Mouse (Mus musculus): ENCODE measurements at regions not wholly inside any gene's neighbourhood (a gene's known extent, or its start where the extent isn't known, plus 50 kb on each side); places are given as distances from the start of the nearest gene placed in this dataset.

GRCm38 (mm10) chr12:13939494-13939893, 212.4 kb downstream of the Fam84a start:
- Histone ChIP-seq H3K36me3 (ENCODE audit: control insufficient read depth, insufficient read depth) (no peaks in the 10 kb centered on the region), H3K27me3 (ENCODE audit: control insufficient read depth, insufficient read depth, insufficient read length) (no peaks in the 10 kb centered on the region), H3K4me2 (ENCODE audit: low read depth) (no peak overlapping the region), H3ac (ENCODE audit: control insufficient read depth, insufficient read length) (no peak overlapping the region), H3K79me2 (ENCODE audit: control insufficient read depth, insufficient read depth) (no peaks in the 10 kb centered on the region), H3K4me3 (no peak overlapping the region)
- no peak for TF ChIP-seq TCF12 (IDR thresholded peaks at IDR 0.05; ENCODE audit: insufficient read depth, poor library complexity, severe bottlenecking)
- no peak for TF ChIP-seq E2F4 (IDR thresholded peaks at IDR 0.05; ENCODE audit: insufficient read depth)
- TF ChIP-seq MAX (IDR thresholded peaks at IDR 0.05; ENCODE audit: low read depth), result no peak
- TF ChIP-seq CEBPB (IDR thresholded peaks at IDR 0.05; ENCODE audit: insufficient read depth, poor library complexity, severe bottlenecking), result no peak
- no peak for TF ChIP-seq MYOD1 (IDR thresholded peaks at IDR 0.05; ENCODE audit: control insufficient read depth in 1 of 3, insufficient read length in 2 of 3, low read depth in 2 of 3)

- Histone ChIP-seq H3K4me2 (ENCODE audit: low read depth) (no peak overlapping the region), H3K4me3 (no peak overlapping the region), H3K36me3 (ENCODE audit: control insufficient read depth, insufficient read depth) (no peaks in the 10 kb centered on the region), H3K79me2 (ENCODE audit: control insufficient read depth, insufficient read depth) (no peaks in the 10 kb centered on the region), H3ac (ENCODE audit: control insufficient read depth, insufficient read length) (no peak overlapping the region), H3K27me3 (ENCODE audit: control insufficient read depth, insufficient read depth, insufficient read length) (no peaks in the 10 kb centered on the region)
- TF ChIP-seq SRF (IDR thresholded peaks at IDR 0.05; ENCODE audit: control insufficient read depth, insufficient read length, low read depth) (no peak), MAX (IDR thresholded peaks at IDR 0.05; ENCODE audit: low read depth) (no peak), MYOG (IDR thresholded peaks at IDR 0.05; ENCODE audit: control insufficient read depth in 1 of 3, insufficient read depth in 1 of 3, insufficient read length in 2 of 3, low read depth in 2 of 3) (no peak), POLR2AphosphoS2 (IDR thresholded peaks at IDR 0.05; ENCODE audit: insufficient read length, low read depth) (no peak)
Measured at GRCm38 (mm10) chr12:13921066-13921465, 230.8 kb downstream of the Fam84a start.

GRCm38 (mm10) chr12:13883317-13883716, 268.5 kb downstream of the Fam84a start:
- Histone ChIP-seq H3ac (ENCODE audit: control insufficient read depth, insufficient read length) (no peak overlapping the region), H3K79me2 (ENCODE audit: control insufficient read depth, insufficient read depth) (no peaks in the 10 kb centered on the region), H3K36me3 (ENCODE audit: control insufficient read depth, insufficient read depth) (no peaks in the 10 kb centered on the region), H3K27me3 (ENCODE audit: control insufficient read depth, insufficient read depth, insufficient read length) (no peaks in the 10 kb centered on the region), H3K4me2 (ENCODE audit: low read depth) (no peak overlapping the region), H3K4me3 (no peak overlapping the region)
- TF ChIP-seq SRF (IDR thresholded peaks at IDR 0.05; ENCODE audit: control insufficient read depth, insufficient read length, low read depth) (no peak), CEBPB (IDR thresholded peaks at IDR 0.05; ENCODE audit: insufficient read depth, poor library complexity, severe bottlenecking) (no peak), POLR2A (IDR thresholded peaks at IDR 0.05; ENCODE audit: insufficient read length, low read depth) (no peak), E2F4 (IDR thresholded peaks at IDR 0.05; ENCODE audit: insufficient read depth) (no peak), MAX (IDR thresholded peaks at IDR 0.05; ENCODE audit: low read depth) (no peak), TCF3 (IDR thresholded peaks at IDR 0.05; ENCODE audit: insufficient read length, low read depth) (no peak), POLR2AphosphoS2 (IDR thresholded peaks at IDR 0.05; ENCODE audit: insufficient read length, low read depth) (no peak), TCF12 (IDR thresholded peaks at IDR 0.05; ENCODE audit: insufficient read depth, poor library complexity, severe bottlenecking) (no peak), MYOG (IDR thresholded peaks at IDR 0.05; ENCODE audit: control insufficient read depth in 1 of 3, insufficient read depth in 1 of 3, insufficient read length in 2 of 3, low read depth in 2 of 3) (no peak), USF1 (IDR thresholded peaks at IDR 0.05; ENCODE audit: low read depth) (no peak), REST (IDR thresholded peaks at IDR 0.05; ENCODE audit: insufficient read depth, insufficient read length) (no peak), MYOD1 (IDR thresholded peaks at IDR 0.05; ENCODE audit: control insufficient read depth in 1 of 3, insufficient read length in 2 of 3, low read depth in 2 of 3) (no peak)

- Histone ChIP-seq H3K4me2 (ENCODE audit: low read depth) (no peak overlapping the region), H3K79me2 (ENCODE audit: control insufficient read depth, insufficient read depth) (no peaks in the 10 kb centered on the region), H3K27me3 (ENCODE audit: control insufficient read depth, insufficient read depth, insufficient read length) (no peaks in the 10 kb centered on the region), H3K4me3 (no peak overlapping the region), H3ac (ENCODE audit: control insufficient read depth, insufficient read length) (no peak overlapping the region), H3K36me3 (ENCODE audit: control insufficient read depth, insufficient read depth) (no peaks in the 10 kb centered on the region)
- no peak for TF ChIP-seq MAX (IDR thresholded peaks at IDR 0.05; ENCODE audit: low read depth)
- no peak for TF ChIP-seq REST (IDR thresholded peaks at IDR 0.05; ENCODE audit: insufficient read depth, insufficient read length)
- TF ChIP-seq MYOD1 (IDR thresholded peaks at IDR 0.05; ENCODE audit: control insufficient read depth in 1 of 3, insufficient read length in 2 of 3, low read depth in 2 of 3), result no peak
- no peak for TF ChIP-seq TCF12 (IDR thresholded peaks at IDR 0.05; ENCODE audit: insufficient read depth, poor library complexity, severe bottlenecking)
- no peak for TF ChIP-seq E2F4 (IDR thresholded peaks at IDR 0.05; ENCODE audit: insufficient read depth)
- TF ChIP-seq POLR2A (IDR thresholded peaks at IDR 0.05; ENCODE audit: insufficient read length, low read depth), result no peak
- TF ChIP-seq USF1 (IDR thresholded peaks at IDR 0.05; ENCODE audit: low read depth), result no peak
- no peak for TF ChIP-seq CEBPB (IDR thresholded peaks at IDR 0.05; ENCODE audit: insufficient read depth, poor library complexity, severe bottlenecking)
- TF ChIP-seq POLR2AphosphoS2 (IDR thresholded peaks at IDR 0.05; ENCODE audit: insufficient read length, low read depth), result no peak
- no peak for TF ChIP-seq MYOG (IDR thresholded peaks at IDR 0.05; ENCODE audit: control insufficient read depth in 1 of 3, insufficient read depth in 1 of 3, insufficient read length in 2 of 3, low read depth in 2 of 3)
- no peak for TF ChIP-seq SRF (IDR thresholded peaks at IDR 0.05; ENCODE audit: control insufficient read depth, insufficient read length, low read depth)
- TF ChIP-seq TCF3 (IDR thresholded peaks at IDR 0.05; ENCODE audit: insufficient read length, low read depth), result no peak
Measured at GRCm38 (mm10) chr12:13869161-13869560, 282.7 kb downstream of the Fam84a start.

GRCm38 (mm10) chr12:13861226-13861625, 290.6 kb downstream of the Fam84a start:
- H3K4me3 ChIP-seq, result no peak overlapping the region
- TF ChIP-seq POLR2A (IDR thresholded peaks at IDR 0.05; ENCODE audit: insufficient read length, low read depth) (no peak), POLR2AphosphoS2 (IDR thresholded peaks at IDR 0.05; ENCODE audit: insufficient read length, low read depth) (no peak), TCF12 (IDR thresholded peaks at IDR 0.05; ENCODE audit: insufficient read depth, poor library complexity, severe bottlenecking) (no peak), MYOD1 (IDR thresholded peaks at IDR 0.05; ENCODE audit: control insufficient read depth in 1 of 3, insufficient read length in 2 of 3, low read depth in 2 of 3) (no peak), REST (IDR thresholded peaks at IDR 0.05; ENCODE audit: insufficient read depth, insufficient read length) (no peak), MAX (IDR thresholded peaks at IDR 0.05; ENCODE audit: low read depth) (no peak), TCF3 (IDR thresholded peaks at IDR 0.05; ENCODE audit: insufficient read length, low read depth) (no peak), E2F4 (IDR thresholded peaks at IDR 0.05; ENCODE audit: insufficient read depth) (no peak), USF1 (IDR thresholded peaks at IDR 0.05; ENCODE audit: low read depth) (no peak), SRF (IDR thresholded peaks at IDR 0.05; ENCODE audit: control insufficient read depth, insufficient read length, low read depth) (no peak), CEBPB (IDR thresholded peaks at IDR 0.05; ENCODE audit: insufficient read depth, poor library complexity, severe bottlenecking) (no peak), MYOG (IDR thresholded peaks at IDR 0.05; ENCODE audit: control insufficient read depth in 1 of 3, insufficient read depth in 1 of 3, insufficient read length in 2 of 3, low read depth in 2 of 3) (no peak)
- H3K27me3 ChIP-seq (ENCODE audit: control insufficient read depth, insufficient read depth, insufficient read length), result no peaks in the 10 kb centered on the region
- H3K79me2 ChIP-seq (ENCODE audit: control insufficient read depth, insufficient read depth), result no peaks in the 10 kb centered on the region
- H3K36me3 ChIP-seq (ENCODE audit: control insufficient read depth, insufficient read depth), result no peaks in the 10 kb centered on the region
- no peak overlapping the region for H3K4me2 ChIP-seq (ENCODE audit: low read depth)
- H3ac ChIP-seq (ENCODE audit: control insufficient read depth, insufficient read length), result no peak overlapping the region
